Mouse (Mus musculus) liver, postnatal 0 days (tissue): ENCODE data around the gene Gm12830. TPM values are rescaled to one million over a fixed set of nuclear protein-coding genes. Genes with fewer than 3 reads are reported as not detected.

Experiments
- ATAC-seq: fragments of 200-750 bp; cut with Nextera tagmentation; 2 replicates; pipeline ENCODE4 v1.8.0; 2017; ENCODE audit warnings: mild to moderate bottlenecking, moderate library complexity
- DNase-seq: peaks from one replicate; pipeline ENCODE4 v3.0.0-alpha.2; 2016
- H3K27ac ChIP-seq: fragments of 300-500 bp; sonication (generic); 2 replicates; pipeline ENCODE4 v1.5.1; 2014; ENCODE audit warnings: antibody characterized with exemption, moderate library complexity, mild to moderate bottlenecking, low read depth
- H3K27me3 ChIP-seq: fragments of 300-500 bp; sonication (generic); 2 replicates; pipeline ENCODE4 v1.6.1; 2014; ENCODE audit warnings: low read length, control low read depth, mixed read lengths; ENCODE audit not compliant: insufficient read depth
- H3K36me3 ChIP-seq: fragments of 300-500 bp; sonication (generic); replicated peaks from 2 replicates; pipeline ENCODE4 v1.6.1; 2014; ENCODE audit warnings: mild to moderate bottlenecking, control low read depth, low read length, moderate library complexity, mixed read lengths; ENCODE audit not compliant: insufficient read depth
- H3K4me1 ChIP-seq: fragments of 300-500 bp; sonication (generic); 2 replicates; pipeline ENCODE4 v1.6.1; 2014; ENCODE audit warnings: antibody characterized with exemption, mild to moderate bottlenecking, control low read depth; ENCODE audit not compliant: insufficient read depth
- H3K4me2 ChIP-seq: fragments of 300-500 bp; sonication (generic); 2 replicates; pipeline ENCODE4 v1.6.1; 2014; ENCODE audit warnings: low read depth, mild to moderate bottlenecking, low read length, moderate library complexity, mixed read lengths
- H3K4me3 ChIP-seq: fragments of 300-500 bp; sonication (generic); 2 replicates; pipeline ENCODE4 v1.5.1; 2014; ENCODE audit warnings: low read depth, low read length
- H3K9ac ChIP-seq: fragments of 300-500 bp; sonication (generic); replicated peaks from 2 replicates; pipeline ENCODE4 v1.6.1; 2014; ENCODE audit warnings: mild to moderate bottlenecking, moderate library complexity
- H3K9me3 ChIP-seq: fragments of 300-500 bp; sonication (generic); 2 replicates; pipeline ENCODE4 v1.6.1; 2016; ENCODE audit warnings: mild to moderate bottlenecking, control low read depth, low read length, mixed read lengths
- CTCF ChIP-seq: sonication (generic); IDR thresholded peaks from 2 replicates; pipeline ENCODE4 v1.5.1; 2016; ENCODE audit warnings: antibody characterized with exemption, low read depth
- EP300 ChIP-seq: IDR thresholded peaks from 2 replicates; pipeline ENCODE4 v1.6.1; 2016; ENCODE audit warnings: antibody characterized with exemption, low read depth, mild to moderate bottlenecking
- WGBS: fragments of 180-500 bp; shearing (Covaris S2); extraction: QIAGEN DNeasy Blood & Tissue Kit; methylation state at CpG from one replicate; pipeline ENCODE4 v1.1.7; 2014; ENCODE audit not compliant: insufficient replicate concordance; 5-methylcytosine and 5-hydroxymethylcytosine counted together
- polyA plus RNA-seq: library from polyadenylated mRNA; unstranded; fragments of >200 nt; fragmentation: Nextera tagmentation; extraction: Ambion mirVana; gene quantifications from 2 replicates; pipeline ENCODE4 v1.2.1, GENCODE M21; 2015

Gm12830 gene
- polyA plus RNA-seq: not detected in 2 replicates

DNA sequence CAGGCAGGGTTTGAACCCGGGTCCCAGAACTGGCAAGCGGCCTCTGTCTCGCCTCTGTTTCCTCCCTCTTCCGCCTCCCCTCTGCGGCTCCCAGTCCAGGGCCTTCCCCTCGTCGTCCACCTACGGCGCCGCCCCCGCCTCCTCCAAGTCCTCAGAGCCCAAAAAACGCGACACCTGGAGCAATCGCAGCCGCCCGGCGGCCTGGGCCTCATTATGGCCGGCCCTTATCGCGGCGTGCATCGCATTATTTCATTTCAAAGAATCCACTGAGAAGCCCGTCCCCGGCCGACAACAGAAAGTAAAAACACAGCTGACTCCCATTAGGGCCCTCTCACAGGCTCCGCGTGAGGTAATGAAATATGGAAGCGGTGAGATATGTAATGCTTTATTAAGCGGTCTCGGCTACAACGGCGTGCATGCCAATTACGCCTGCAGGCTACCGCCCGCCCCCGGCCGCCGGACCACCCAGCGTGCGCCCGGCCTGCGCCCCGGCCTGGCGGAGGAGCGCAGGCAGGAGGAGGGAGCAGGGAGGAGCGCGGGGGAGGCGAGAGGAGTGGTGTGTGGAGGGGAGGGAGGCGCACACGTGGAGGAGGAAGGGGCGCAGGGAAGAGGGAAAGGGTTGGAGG lies at the start of gene Gm12830:
TSS of gene Gm12830 (plus strand) at position 156 of the 626 bp plus-strand sequence.
- 3% methylated on average over 50 of the region's 51 CpGs for WGBS
- H3K27ac ChIP-seq: no peak within 1 kb of the TSS

GRCm38 (mm10) chr4:114773316-114773715 lies 48.2 kb upstream of the Gm12830 start:
- 74% methylated on average over 1 of the region's 1 CpGs for WGBS
- TF ChIP-seq EP300: no peak
- no peak for TF ChIP-seq CTCF
- Histone ChIP-seq H3K4me1 (no peaks in the 10 kb centered on the region), H3K4me2 (no peak overlapping the region), H3K27me3 (no peaks in the 10 kb centered on the region), H3K9me3 (no peaks in the 10 kb centered on the region), H3K9ac (no peak overlapping the region), H3K27ac (no peak overlapping the region), H3K4me3 (no peak overlapping the region), H3K36me3 (no peaks in the 10 kb centered on the region)
- ATAC-seq (no peak), DNase-seq (peak; percentile 4)

More for the DNA sequence above, at the start of gene Gm12830:
- ATAC-seq: peak; percentile 31; the same call in 1 of the 2 replicates
- Histone ChIP-seq H3K4me1 (no peaks in the 10 kb centered on the region), H3K27me3 (peaks cover 37% of the 10 kb centered on the region), H3K9me3 (no peaks in the 10 kb centered on the region), H3K4me2 (peak within 1 kb of the TSS; percentile 72), H3K36me3 (no peaks in the 10 kb centered on the region), H3K4me3 (peak within 1 kb of the TSS; percentile 44), H3K9ac (peak within 1 kb of the TSS; percentile 48)
- TF ChIP-seq EP300 (no peak), CTCF (no peak)
- peak; percentile 27 for DNase-seq

GRCm38 (mm10) chr4:114777625-114778202 lies 43.8 kb upstream of the Gm12830 start:
- WGBS: 78% methylated on average over 11 of the region's 11 CpGs
- no peak overlapping the region for H3K27ac ChIP-seq
- no peak for DNase-seq
- no peak overlapping the region for H3K4me2 ChIP-seq
- H3K4me3 ChIP-seq: no peak overlapping the region
- no peaks in the 10 kb centered on the region for H3K36me3 ChIP-seq
- no peak for TF ChIP-seq EP300
- TF ChIP-seq CTCF: no peak
- H3K9ac ChIP-seq: no peak overlapping the region
- no peak for ATAC-seq
- H3K9me3 ChIP-seq: no peaks in the 10 kb centered on the region
- no peaks in the 10 kb centered on the region for H3K27me3 ChIP-seq
- no peaks in the 10 kb centered on the region for H3K4me1 ChIP-seq

- TF ChIP-seq CTCF: no peak
- TF ChIP-seq EP300: no peak
- Histone ChIP-seq H3K27ac (no peak overlapping the region), H3K27me3 (no peaks in the 10 kb centered on the region), H3K9me3 (no peaks in the 10 kb centered on the region), H3K9ac (no peak overlapping the region), H3K4me3 (no peak overlapping the region), H3K36me3 (no peaks in the 10 kb centered on the region), H3K4me2 (no peak overlapping the region), H3K4me1 (no peaks in the 10 kb centered on the region)
- no peak for DNase-seq
- WGBS: 63% methylated on average over 7 of the region's 7 CpGs
- ATAC-seq: peak; percentile 66
Measured at GRCm38 (mm10) chr4:114778716-114779474, 42.6 kb upstream of the Gm12830 start.

- Histone ChIP-seq H3K9me3 (no peaks in the 10 kb centered on the region), H3K27me3 (no peaks in the 10 kb centered on the region), H3K4me1 (no peaks in the 10 kb centered on the region), H3K36me3 (no peaks in the 10 kb centered on the region), H3K27ac (no peak overlapping the region), H3K9ac (no peak overlapping the region), H3K4me2 (no peak overlapping the region), H3K4me3 (no peak overlapping the region)
- DNase-seq (no peak), ATAC-seq (no peak)
- TF ChIP-seq CTCF (no peak), EP300 (no peak)
- 43% methylated on average over 5 of the region's 5 CpGs for WGBS
Measured at GRCm38 (mm10) chr4:114779475-114779757, 42.1 kb upstream of the Gm12830 start.

- DNase-seq (no peak), ATAC-seq (no peak)
- Histone ChIP-seq H3K4me3 (no peak overlapping the region), H3K4me2 (no peak overlapping the region), H3K36me3 (no peaks in the 10 kb centered on the region), H3K27ac (no peak overlapping the region), H3K9me3 (no peaks in the 10 kb centered on the region), H3K27me3 (no peaks in the 10 kb centered on the region), H3K4me1 (no peaks in the 10 kb centered on the region), H3K9ac (no peak overlapping the region)
- 64% methylated on average over 17 of the region's 17 CpGs for WGBS
- no peak for TF ChIP-seq EP300
- no peak for TF ChIP-seq CTCF
Measured at GRCm38 (mm10) chr4:114779758-114780546, 41.6 kb upstream of the Gm12830 start.
